Mouse (Mus musculus) spleen, adult 18-20 months (tissue): Measurements from ENCODE around the gene Kdm4c.
"Not testable (repeated sequence)": the region's sequence is repeated elsewhere in the genome, so short reads cannot be mapped to it uniquely, and the experiment has no call there.

Experiments
- DNase-seq, 2 experiments: peaks; one replicate each; pipeline ENCODE4 v3.0.0; 2022; ENCODE audit warnings: mixed read lengths in 2 of 2

Kdm4c gene

DNA sequence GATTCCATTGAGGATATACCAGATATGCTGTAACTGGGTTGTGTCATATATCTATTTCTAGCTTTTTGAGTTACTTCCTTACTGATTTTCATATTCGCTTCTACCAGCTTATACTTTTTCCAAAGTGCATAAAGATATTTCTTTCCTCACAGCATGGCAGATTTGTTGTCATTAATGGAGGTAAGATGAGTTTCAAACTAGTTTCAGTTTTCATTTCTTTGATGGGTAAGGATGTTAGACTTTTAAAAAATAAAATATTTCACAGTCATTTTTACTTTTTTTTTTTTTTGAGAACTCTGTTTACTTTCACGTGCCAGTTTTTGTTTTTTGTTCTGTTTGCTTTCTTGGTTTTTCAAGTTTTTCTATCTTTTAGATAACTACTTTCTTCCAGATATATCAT, 70.6 kb downstream of the Kdm4c start:
- DNase-seq, result no peak

DNA sequence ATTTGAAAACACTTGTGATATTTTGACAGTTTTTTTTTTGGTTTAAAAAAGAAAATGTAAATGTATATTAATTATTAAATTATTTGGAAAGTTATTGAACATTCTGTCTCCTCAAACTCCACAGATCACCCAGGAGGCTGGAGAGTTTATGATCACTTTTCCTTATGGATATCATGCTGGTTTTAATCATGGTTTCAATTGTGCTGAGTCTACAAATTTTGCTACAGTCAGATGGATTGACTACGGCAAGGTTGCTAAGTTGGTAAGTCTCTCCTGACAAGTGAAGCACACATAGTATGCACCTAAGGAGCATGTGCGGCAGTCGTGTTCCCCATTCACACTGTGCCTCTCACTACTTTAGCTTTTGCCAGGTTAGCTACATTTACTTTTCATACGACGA, 73.1 kb downstream of the Kdm4c start:
- DNase-seq, result no peak

DNA sequence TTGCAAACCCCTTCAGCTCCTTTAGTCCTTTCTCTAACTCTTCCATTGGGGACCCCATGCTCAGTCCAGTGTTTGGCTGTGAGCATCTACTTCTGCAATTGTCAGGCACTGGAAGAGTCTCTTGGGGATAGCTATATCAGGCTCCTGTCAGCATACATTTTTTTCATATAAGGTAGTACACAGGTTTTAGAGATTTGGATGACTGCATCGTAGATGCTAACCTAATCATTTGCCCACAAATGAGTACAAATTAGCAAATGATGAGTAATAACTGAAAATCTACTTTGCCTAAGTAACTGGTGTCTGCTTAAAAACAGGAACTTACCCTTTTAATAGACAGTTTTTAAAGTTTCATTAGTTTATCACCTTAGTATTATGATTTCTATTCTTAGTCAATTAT, 77.0 kb downstream of the Kdm4c start:
- no peak for DNase-seq

DNA sequence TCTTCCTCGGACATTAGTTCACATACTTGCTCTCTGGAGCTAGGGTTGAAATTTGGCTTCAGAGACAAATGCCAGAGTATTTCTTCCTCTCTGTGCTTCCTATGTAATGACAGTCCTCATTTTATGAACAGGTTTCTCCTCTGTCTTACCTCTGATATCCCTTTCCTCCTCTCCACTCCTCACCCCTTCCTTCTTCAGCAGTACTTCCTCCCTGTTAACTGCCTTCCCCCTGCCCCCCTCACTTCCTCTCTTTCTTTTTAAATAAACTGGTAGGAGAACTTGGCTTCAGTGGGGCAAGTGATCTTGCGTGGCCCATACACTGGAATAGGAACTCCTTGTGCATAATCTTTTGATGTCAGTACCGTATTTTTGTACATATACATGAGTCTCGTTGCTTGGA, 115.2 kb downstream of the Kdm4c start:
- no peak for DNase-seq

DNA sequence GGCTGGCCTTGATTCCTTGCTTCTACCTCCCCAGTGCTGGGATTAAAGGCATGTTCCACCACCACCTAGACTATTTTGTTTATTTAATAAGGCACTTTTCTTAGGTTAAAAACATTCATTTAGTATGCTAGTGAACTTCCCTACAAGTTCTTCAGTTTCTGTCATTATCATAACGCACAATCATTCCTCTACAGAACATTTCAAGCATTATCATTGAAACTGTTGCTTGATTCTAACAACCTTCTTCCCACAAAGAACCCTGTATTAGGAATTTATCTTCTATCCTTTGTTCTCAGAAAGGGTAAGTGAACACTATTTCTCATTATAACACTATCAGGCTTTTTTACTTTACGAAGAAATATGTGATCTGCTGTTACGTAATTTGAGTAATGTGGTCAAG, 118.0 kb downstream of the Kdm4c start:
- DNase-seq, result no peak

DNA sequence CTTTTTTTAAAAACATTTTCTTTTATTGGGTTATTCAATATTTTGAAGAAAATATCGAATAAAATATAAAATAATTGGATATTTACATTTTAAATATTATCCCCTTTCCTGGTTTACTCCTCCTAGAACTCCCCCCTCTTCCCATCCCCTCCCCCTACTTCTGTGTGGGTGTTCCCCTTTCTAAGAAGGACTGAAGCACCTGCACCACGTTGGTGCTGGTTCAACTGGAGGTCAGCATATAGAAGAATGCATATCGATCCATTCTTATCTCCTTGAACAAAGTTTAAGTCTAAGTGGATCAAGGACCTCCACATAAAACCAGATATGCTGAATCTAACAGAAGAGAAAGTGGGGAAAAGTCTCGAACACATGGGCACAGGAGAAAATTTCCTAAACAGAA, 144.3 kb downstream of the Kdm4c start:
- no peak for DNase-seq

DNA sequence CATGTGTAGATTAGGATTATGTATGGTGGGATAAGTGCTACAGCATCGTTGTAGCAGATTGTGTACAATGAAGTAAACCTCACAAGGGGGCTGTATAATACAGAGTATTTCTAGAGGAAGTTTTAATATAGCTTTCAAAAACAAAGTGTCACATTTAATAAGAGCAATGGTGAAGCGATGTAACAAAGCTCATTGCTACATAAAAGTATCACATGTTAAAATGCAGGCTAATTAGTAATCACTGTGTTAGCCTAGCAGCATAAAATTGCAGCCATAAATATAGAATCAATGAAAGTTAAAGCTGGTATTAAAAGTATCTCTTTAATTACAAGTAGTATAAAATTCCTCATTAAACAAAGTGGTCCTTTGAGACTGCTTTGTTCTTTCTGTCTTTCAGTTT, 150.9 kb downstream of the Kdm4c start:
- DNase-seq, result no peak

DNA sequence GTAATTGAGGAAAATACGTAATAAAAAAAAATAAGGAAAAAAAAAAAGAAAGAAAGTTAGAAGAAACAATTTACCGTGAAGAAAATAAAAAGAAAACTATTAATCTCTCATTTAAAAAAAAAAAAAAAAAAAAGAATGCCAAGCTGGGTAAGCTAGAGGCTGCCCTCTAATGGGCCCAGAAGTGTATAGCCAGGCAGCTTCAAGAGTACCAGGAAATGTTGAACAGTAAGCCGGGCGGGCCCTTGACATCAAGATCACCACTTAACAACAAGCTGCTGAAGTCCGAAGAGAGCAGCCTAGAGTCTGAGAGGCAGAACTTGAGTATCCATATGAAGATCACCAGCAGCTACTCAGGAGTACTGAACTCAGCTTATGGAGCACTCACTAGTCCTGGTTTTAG, 154.3 kb downstream of the Kdm4c start:
- no peak for DNase-seq

DNA sequence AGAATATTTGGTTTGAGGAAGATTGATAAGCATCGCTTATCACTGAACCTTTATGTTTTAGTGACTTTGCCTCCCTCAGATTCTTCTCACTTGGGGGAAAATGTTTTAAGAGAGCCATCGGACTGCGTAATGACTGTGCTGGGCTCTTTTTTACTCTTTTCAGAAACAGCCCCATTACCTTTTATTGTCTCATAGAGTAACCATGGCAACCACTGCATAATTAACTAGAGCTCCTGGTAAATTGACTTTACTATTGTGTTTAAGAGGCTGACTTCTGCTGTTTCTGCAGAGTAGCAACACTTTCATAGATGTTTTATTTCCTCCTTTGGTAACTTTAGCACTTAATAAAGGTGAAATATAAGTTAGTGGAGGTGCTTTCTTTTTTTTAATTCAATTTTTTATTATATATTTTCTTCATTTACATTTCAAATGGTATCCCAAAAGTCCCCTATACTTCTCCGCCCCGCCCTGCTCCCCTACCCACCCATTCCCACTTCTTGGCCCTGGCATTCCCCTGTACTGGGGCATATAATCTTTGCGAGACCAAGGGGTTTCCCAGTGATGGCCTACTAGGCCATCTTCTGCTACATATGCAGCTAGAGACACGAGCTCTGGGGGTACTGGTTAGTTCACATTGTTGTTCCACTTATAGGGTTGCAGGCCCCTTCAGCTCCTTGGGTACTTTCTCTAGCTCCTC, 159.5 kb downstream of the Kdm4c start:
- not testable (repeated sequence) for DNase-seq

DNA sequence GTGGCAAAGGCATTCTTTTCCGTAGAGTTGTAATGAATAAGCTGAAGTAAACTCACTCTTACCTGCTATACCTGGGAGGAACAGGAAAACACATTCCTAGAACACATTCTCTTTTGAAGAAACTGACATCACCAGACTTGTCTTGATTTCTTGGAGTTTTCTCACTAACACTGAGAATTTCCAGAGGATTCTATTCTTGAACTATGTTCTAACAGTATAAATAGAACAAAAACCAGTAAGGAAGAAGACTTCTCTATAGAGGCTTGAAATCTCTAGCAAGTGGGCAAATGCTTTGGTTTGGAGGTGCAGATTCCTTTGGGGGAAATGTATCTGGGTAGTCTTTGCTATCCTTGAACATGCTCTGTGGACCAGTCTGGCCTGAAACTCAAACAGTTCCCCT, 166.4 kb downstream of the Kdm4c start:
- DNase-seq, result no peak

DNA sequence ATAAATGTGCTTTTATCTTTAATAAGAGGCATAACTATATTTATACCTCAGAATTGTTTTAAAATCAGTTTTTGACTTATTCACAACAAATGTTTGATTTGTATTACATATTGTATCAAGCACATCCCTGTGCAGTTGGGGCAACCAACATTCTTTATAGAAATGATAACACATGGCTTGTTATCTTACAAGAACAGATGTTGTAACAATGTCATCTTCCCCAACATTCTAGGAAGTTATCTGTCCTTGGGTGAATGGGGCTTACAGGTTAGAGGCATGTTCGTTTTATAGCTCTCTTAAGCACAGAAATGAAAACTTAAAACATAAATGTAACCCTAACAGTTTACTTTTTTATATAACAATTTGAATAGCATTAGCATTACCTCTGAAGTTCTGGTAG, 177.5 kb downstream of the Kdm4c start:
- no peak for DNase-seq
